Mouse (Mus musculus) pancreas, adult 10 weeks (tissue): ENCODE measurements around the gene Krt19. TPM values are rescaled to one million over a fixed set of nuclear protein-coding genes. Genes with fewer than 3 reads are reported as not detected.

Experiments
- polyA plus RNA-seq: library from polyadenylated mRNA; stranded (reverse); fragments of 350-450 nt; fragmentation: Illumina TruSeq; extraction: RNeasy Lipid Tissue Mini Kit (QIAGEN cat#74804); gene quantifications from one replicate; pipeline ENCODE4 v1.2.3, GENCODE M21; 2015; ENCODE audit warnings: low read depth, low replicate concordance; ENCODE audit not compliant: insufficient read depth

Gene Krt19
- polyA plus RNA-seq, result 42.4 TPM

DNA sequence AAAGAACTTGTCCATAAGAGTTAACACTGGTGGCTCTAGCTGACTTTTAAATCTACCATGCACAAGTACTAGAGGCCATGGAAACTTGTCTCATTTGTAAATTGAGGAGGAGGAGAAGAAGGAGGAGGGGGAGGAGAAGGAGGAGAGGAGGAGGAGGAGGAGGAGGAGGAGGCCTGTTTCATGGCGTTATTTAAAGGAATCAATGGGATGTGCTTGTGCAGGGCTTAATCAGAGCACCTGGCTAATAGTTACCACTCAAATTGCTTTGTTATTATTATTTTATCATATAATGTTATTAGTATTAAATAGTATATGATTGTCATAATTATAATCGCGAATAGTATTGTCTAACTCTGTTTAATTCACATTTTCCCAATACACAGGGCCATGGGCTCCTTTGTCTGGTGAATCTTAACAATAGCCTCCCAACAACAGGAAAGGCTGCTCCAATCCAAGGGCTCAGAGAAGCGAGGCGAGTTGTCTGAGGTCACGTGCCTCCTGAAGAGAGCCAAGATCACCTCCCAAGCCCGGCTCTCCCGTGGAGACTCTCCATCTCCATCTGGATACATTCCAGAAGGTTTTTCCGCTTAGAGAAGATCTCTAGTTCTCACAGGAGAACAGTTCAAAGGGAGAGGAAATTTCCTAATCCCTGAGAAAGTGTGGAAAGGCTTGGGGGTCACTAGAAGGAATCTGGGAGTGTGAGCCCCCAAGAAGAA, at the start of gene Krt19:
TSS of gene Krt19 (minus strand) at position 51 of the 716 bp plus-strand sequence.

GRCm38 (mm10) chr11:100192992-100193391, 44.5 kb upstream of the Krt19 start, which contains the start of gene Krt9:
Gene Krt9, minus strand, starts transcription at chr11:100193246.

DNA sequence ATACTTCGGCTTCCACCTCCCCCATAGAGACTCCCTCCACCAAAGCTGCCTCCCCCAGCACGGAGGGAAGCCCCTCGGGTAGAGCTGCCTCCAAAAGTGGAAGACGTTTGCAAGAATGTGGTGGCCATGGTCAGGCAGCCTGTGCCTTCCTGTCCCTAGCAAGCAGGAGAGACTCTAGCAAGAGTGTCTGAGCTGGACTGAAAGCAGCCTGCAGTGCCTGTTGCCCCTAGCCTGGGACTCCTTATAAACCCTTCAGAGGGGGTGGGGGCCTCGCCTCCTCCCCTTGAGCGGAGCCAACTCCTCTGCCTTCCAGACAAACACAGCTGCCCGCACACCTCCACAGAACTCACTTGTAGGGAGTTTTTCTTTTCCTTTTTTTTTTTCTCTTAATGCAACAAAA, 12.7 kb downstream of the Krt19 start, which contains the start of gene Krt15:
TSS of gene Krt15 (minus strand) at position 198 of the 400 bp plus-strand sequence.

GRCm38 (mm10) chr11:100121466-100121865, 27.0 kb downstream of the Krt19 start, which contains the start of gene Krt13:
Gene Krt13, minus strand, starts transcription at chr11:100121566.

GRCm38 (mm10) chr11:100105576-100106122, 42.8 kb downstream of the Krt19 start, which contains the start of gene Krt36:
Gene Krt36, minus strand, starts transcription at chr11:100105626.

DNA sequence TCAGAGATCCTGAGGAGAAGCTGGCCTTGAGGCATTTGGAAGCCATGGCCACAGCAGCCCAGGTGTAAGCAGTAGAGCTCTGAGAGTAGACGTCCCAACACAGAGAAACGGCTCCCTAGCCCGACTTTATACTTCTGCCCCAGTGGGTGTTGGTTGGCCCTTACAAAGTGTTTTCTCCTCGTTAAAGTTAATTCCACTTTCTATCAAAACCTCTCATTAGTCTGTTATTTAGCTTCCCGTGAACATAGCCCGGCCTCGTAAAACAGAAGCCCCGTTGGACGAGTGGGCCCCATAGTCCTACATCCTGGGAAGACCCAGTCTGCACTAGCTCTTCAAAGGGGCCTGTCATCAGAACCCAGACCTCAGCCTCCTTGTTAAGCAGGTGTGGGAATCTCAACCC, 52.3 kb downstream of the Krt19 start, which contains the start of gene Krt35:
TSS of gene Krt35 (minus strand) at position 101 of the 400 bp plus-strand sequence.

Other genes starting within 250 kb of the Krt19 start
- not detected for gene Krtap31-1, start 240.7 kb downstream of the Krt19 start, polyA plus RNA-seq
- gene Gm11565, start 233.9 kb downstream of the Krt19 start, polyA plus RNA-seq, result not detected
- gene Krtap31-2, start 212.4 kb downstream of the Krt19 start, polyA plus RNA-seq, result not detected
- not detected for gene Krtap9-5, start 200.2 kb downstream of the Krt19 start, polyA plus RNA-seq
- gene Krtap29-1, start 169.6 kb downstream of the Krt19 start, polyA plus RNA-seq, result not detected
- gene Krtap16-1, start 162.1 kb downstream of the Krt19 start, polyA plus RNA-seq, result not detected
- not detected for gene Krtap17-1, start 154.7 kb downstream of the Krt19 start, polyA plus RNA-seq
- gene Krt33a, start 132.5 kb downstream of the Krt19 start, polyA plus RNA-seq, result not detected
- not detected for gene Krt33b, start 118.8 kb downstream of the Krt19 start, polyA plus RNA-seq
- gene Krt34, start 107.1 kb downstream of the Krt19 start, polyA plus RNA-seq, result not detected
- not detected for gene Krt31, start 98.1 kb downstream of the Krt19 start, polyA plus RNA-seq
- gene Krt32, start 60.4 kb downstream of the Krt19 start, polyA plus RNA-seq, result not detected
- not detected for gene Krt35, start 52.4 kb downstream of the Krt19 start, polyA plus RNA-seq
- not detected for gene Krt36, start 43.0 kb downstream of the Krt19 start, polyA plus RNA-seq
- not detected for gene Krt13, start 27.1 kb downstream of the Krt19 start, polyA plus RNA-seq
- gene Krt15, start 12.7 kb downstream of the Krt19 start, polyA plus RNA-seq, result not detected
- not detected for gene Krt9, start 44.6 kb upstream of the Krt19 start, polyA plus RNA-seq
- gene Krt14, start 58.9 kb upstream of the Krt19 start, polyA plus RNA-seq, result 1.7 TPM
- gene Krt16, start 100.2 kb upstream of the Krt19 start, polyA plus RNA-seq, result not detected
- gene Krt17, start 112.4 kb upstream of the Krt19 start, polyA plus RNA-seq, result not detected
- gene Krt42, start 121.2 kb upstream of the Krt19 start, polyA plus RNA-seq, result not detected
- 260 TPM for gene Eif1, start 171.2 kb upstream of the Krt19 start, polyA plus RNA-seq
- not detected for gene Gast, start 185.7 kb upstream of the Krt19 start, polyA plus RNA-seq
- gene Hap1, start 207.5 kb upstream of the Krt19 start, polyA plus RNA-seq, result 10.5 TPM
- 26.4 TPM for gene Jup, start 249.1 kb upstream of the Krt19 start, polyA plus RNA-seq